Mouse (Mus musculus) heart, postnatal 0 days (tissue): ENCODE measurements at regions not wholly inside any gene's neighbourhood (a gene's known extent, or its start where the extent isn't known, plus 50 kb on each side); places are given as distances from the start of the nearest gene placed in this dataset.

Source experiments
- CTCF ChIP-seq: IDR thresholded peaks from 2 replicates; pipeline ENCODE4 v1.5.1; 2016; ENCODE audit warnings: antibody characterized with exemption, control low read depth, low read depth
- EP300 ChIP-seq: IDR thresholded peaks from 2 replicates; pipeline ENCODE4 v1.6.1; 2016; ENCODE audit warnings: antibody characterized with exemption, low read depth

DNA sequence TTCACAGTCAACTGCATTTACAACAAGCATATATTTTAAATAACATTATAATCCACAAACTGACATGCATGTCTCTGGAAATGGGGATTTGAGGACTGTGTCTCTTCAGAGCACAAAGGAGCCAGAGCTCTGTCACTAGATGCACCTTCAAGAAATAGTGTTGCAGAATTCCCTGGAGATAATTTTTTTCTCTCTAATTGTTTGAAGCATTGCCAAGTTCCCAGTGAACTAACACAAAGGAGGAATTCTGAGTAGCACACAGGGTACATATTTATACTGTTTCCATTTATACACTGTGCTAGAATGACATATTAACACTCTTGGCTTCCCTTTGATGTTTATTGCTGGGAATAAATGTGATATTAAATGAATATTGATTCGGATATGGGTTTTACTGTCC, 107.4 kb upstream of the Nox3 start:
- TF ChIP-seq CTCF (no peak), EP300 (no peak)
